Mouse (Mus musculus): ENCODE data around the gene Rab29. TPM values are rescaled to one million over a fixed set of nuclear protein-coding genes. Genes with fewer than 3 reads are reported as not detected.

The Rab29 gene
- polyA plus RNA-seq, 1 experiment from 2014 or later, result 11.7 TPM

GRCm38 (mm10) chr1:131830561-131830960 is 36.5 kb upstream of the Rab29 start:
- peaks cover 57% of the 10 kb centered on the region for H3K4me1 ChIP-seq
- no peak overlapping the region for H3K27ac ChIP-seq (replicated peaks)
- peaks cover 56% of the 10 kb centered on the region for H3K36me3 ChIP-seq (replicated peaks)
- no peak for DNase-seq (ENCODE audit: low spot score)
- H3K4me3 ChIP-seq, result no peak overlapping the region
- WGBS, result 91% methylated on average over 15 of the region's 15 CpGs
- H3K27me3 ChIP-seq (replicated peaks; ENCODE audit: low read depth, poor library complexity, severe bottlenecking), result peaks cover 7% of the 10 kb centered on the region; the same call in 1 of the 2 replicates
- no peaks in the 10 kb centered on the region for H3K9me3 ChIP-seq

GRCm38 (mm10) chr1:131830971-131831641 is 35.9 kb upstream of the Rab29 start:
- H3K27me3 ChIP-seq (replicated peaks; ENCODE audit: low read depth, poor library complexity, severe bottlenecking), result peaks cover 7% of the 10 kb centered on the region; the same call in 1 of the 2 replicates
- no peak overlapping the region for H3K27ac ChIP-seq (replicated peaks)
- H3K4me3 ChIP-seq, result no peak overlapping the region
- 78% methylated on average over 8 of the region's 8 CpGs for WGBS
- H3K36me3 ChIP-seq (replicated peaks), result peaks cover 56% of the 10 kb centered on the region
- no peaks in the 10 kb centered on the region for H3K9me3 ChIP-seq
- DNase-seq (ENCODE audit: low spot score), result no peak
- H3K4me1 ChIP-seq, result peaks cover 57% of the 10 kb centered on the region

GRCm38 (mm10) chr1:131837035-131837434 is 30.0 kb upstream of the Rab29 start:
- Histone ChIP-seq H3K36me3 (replicated peaks) (peaks cover 70% of the 10 kb centered on the region), H3K9me3 (no peaks in the 10 kb centered on the region), H3K27ac (replicated peaks) (no peak overlapping the region), H3K4me1 (peaks cover 23% of the 10 kb centered on the region; the same call in 1 of the 2 replicates), H3K4me3 (no peak overlapping the region), H3K27me3 (replicated peaks; ENCODE audit: low read depth, poor library complexity, severe bottlenecking) (no peaks in the 10 kb centered on the region)
- no peak for DNase-seq (ENCODE audit: low spot score)
- WGBS, result 84% methylated on average over 3 of the region's 3 CpGs

- WGBS, result 76% methylated on average over 5 of the region's 5 CpGs
- no peaks in the 10 kb centered on the region for H3K9me3 ChIP-seq
- DNase-seq (ENCODE audit: low spot score), result no peak
- no peaks in the 10 kb centered on the region for H3K27me3 ChIP-seq (replicated peaks; ENCODE audit: low read depth, poor library complexity, severe bottlenecking)
- H3K36me3 ChIP-seq (replicated peaks), result peaks cover 70% of the 10 kb centered on the region
- H3K4me1 ChIP-seq, result peaks cover 14% of the 10 kb centered on the region; the same call in 1 of the 2 replicates
- no peak overlapping the region for H3K4me3 ChIP-seq
- no peak overlapping the region for H3K27ac ChIP-seq (replicated peaks)
These were observed 28.5 kb upstream of the Rab29 start for GRCm38 (mm10) chr1:131838542-131838941.

- DNase-seq (ENCODE audit: low spot score), result no peak
- peaks cover 70% of the 10 kb centered on the region for H3K36me3 ChIP-seq (replicated peaks)
These were observed 27.7 kb upstream of the Rab29 start for GRCm38 (mm10) chr1:131839279-131839678.

GRCm38 (mm10) chr1:131842221-131842620 is 24.8 kb upstream of the Rab29 start:
- H3K36me3 ChIP-seq (replicated peaks), result peaks cover 87% of the 10 kb centered on the region
- WGBS, result 81% methylated on average over 4 of the region's 4 CpGs
- no peak overlapping the region for H3K4me3 ChIP-seq

More at GRCm38 (mm10) chr1:131839279-131839678, 27.7 kb upstream of the Rab29 start:
- Histone ChIP-seq H3K27ac (replicated peaks) (no peak overlapping the region), H3K9me3 (no peaks in the 10 kb centered on the region), H3K27me3 (replicated peaks; ENCODE audit: low read depth, poor library complexity, severe bottlenecking) (no peaks in the 10 kb centered on the region), H3K4me3 (no peak overlapping the region), H3K4me1 (peaks cover 6% of the 10 kb centered on the region; the same call in 1 of the 2 replicates)
- 63% methylated on average over 2 of the region's 2 CpGs for WGBS

GRCm38 (mm10) chr1:131843758-131844157 is 23.3 kb upstream of the Rab29 start:
- Histone ChIP-seq H3K4me3 (no peak overlapping the region), H3K27ac (replicated peaks) (no peak overlapping the region), H3K36me3 (replicated peaks) (peaks cover 92% of the 10 kb centered on the region), H3K9me3 (no peaks in the 10 kb centered on the region), H3K27me3 (replicated peaks; ENCODE audit: low read depth, poor library complexity, severe bottlenecking) (no peaks in the 10 kb centered on the region), H3K4me1 (0 out of 2 replicates have a peak, but pooled peaks cover 3% of the 10 kb centered on the region)
- no peak for DNase-seq (ENCODE audit: low spot score)
- WGBS, result 95% methylated on average over 10 of the region's 10 CpGs

More at GRCm38 (mm10) chr1:131842221-131842620, 24.8 kb upstream of the Rab29 start:
- Histone ChIP-seq H3K9me3 (no peaks in the 10 kb centered on the region), H3K27me3 (replicated peaks; ENCODE audit: low read depth, poor library complexity, severe bottlenecking) (no peaks in the 10 kb centered on the region), H3K4me1 (0 out of 2 replicates have a peak, but pooled peaks cover 3% of the 10 kb centered on the region), H3K27ac (replicated peaks) (no peak overlapping the region)
- no peak for DNase-seq (ENCODE audit: low spot score)

- no peaks in the 10 kb centered on the region for H3K4me1 ChIP-seq
- H3K27me3 ChIP-seq (replicated peaks; ENCODE audit: low read depth, poor library complexity, severe bottlenecking), result no peaks in the 10 kb centered on the region
- no peak for DNase-seq (ENCODE audit: low spot score)
- WGBS, result 65% methylated on average over 8 of the region's 8 CpGs
- H3K4me3 ChIP-seq, result no peak overlapping the region
- peaks cover 81% of the 10 kb centered on the region for H3K36me3 ChIP-seq (replicated peaks)
- H3K9me3 ChIP-seq, result no peaks in the 10 kb centered on the region
- no peak overlapping the region for H3K27ac ChIP-seq (replicated peaks)
These were observed 22.1 kb upstream of the Rab29 start for GRCm38 (mm10) chr1:131844883-131845282.

GRCm38 (mm10) chr1:131846255-131846654 is 20.8 kb upstream of the Rab29 start:
- Histone ChIP-seq H3K27ac (replicated peaks) (no peak overlapping the region), H3K36me3 (replicated peaks) (peaks cover 67% of the 10 kb centered on the region), H3K4me1 (no peaks in the 10 kb centered on the region), H3K4me3 (no peak overlapping the region), H3K27me3 (replicated peaks; ENCODE audit: low read depth, poor library complexity, severe bottlenecking) (no peaks in the 10 kb centered on the region), H3K9me3 (no peaks in the 10 kb centered on the region)
- WGBS, result 73% methylated on average over 5 of the region's 5 CpGs
- DNase-seq (ENCODE audit: low spot score), result peak; percentile 29

- no peaks in the 10 kb centered on the region for H3K4me1 ChIP-seq
- whole genome bisulfite sequencing, result 81% methylated on average over 4 of the region's 4 CpGs
- DNase-seq (ENCODE audit: low spot score), result no peak
These were observed 5.2 kb upstream of the Rab29 start for GRCm38 (mm10) chr1:131861811-131862210.

GRCm38 (mm10) chr1:131865596-131865995 is 1.4 kb upstream of the Rab29 start:
- DNase-seq (ENCODE audit: low spot score), result no peak
- Histone ChIP-seq H3K27ac (replicated peaks) (no peak overlapping the region), H3K9me3 (no peaks in the 10 kb centered on the region), H3K4me3 (no peak overlapping the region), H3K36me3 (replicated peaks) (no peaks in the 10 kb centered on the region), H3K4me1 (peaks cover 7% of the 10 kb centered on the region), H3K27me3 (replicated peaks; ENCODE audit: low read depth, poor library complexity, severe bottlenecking) (peaks cover 18% of the 10 kb centered on the region)
- 79% methylated on average over 5 of the region's 5 CpGs for WGBS

More at GRCm38 (mm10) chr1:131861811-131862210, 5.2 kb upstream of the Rab29 start:
- Histone ChIP-seq H3K9me3 (no peaks in the 10 kb centered on the region), H3K27ac (replicated peaks) (no peak overlapping the region), H3K4me3 (no peak overlapping the region), H3K27me3 (replicated peaks; ENCODE audit: low read depth, poor library complexity, severe bottlenecking) (no peaks in the 10 kb centered on the region), H3K36me3 (replicated peaks) (no peaks in the 10 kb centered on the region)

GRCm38 (mm10) chr1:131866304-131866999 is 572 bp upstream of the Rab29 start:
- H3K36me3 ChIP-seq (replicated peaks), result no peaks in the 10 kb centered on the region
- peaks cover 7% of the 10 kb centered on the region for H3K4me1 ChIP-seq
- 77% methylated on average over 6 of the region's 6 CpGs for WGBS
- peak overlapping the region; percentile 73 for H3K4me3 ChIP-seq
- H3K27ac ChIP-seq (replicated peaks), result no peak overlapping the region
- no peaks in the 10 kb centered on the region for H3K9me3 ChIP-seq
- H3K27me3 ChIP-seq (replicated peaks; ENCODE audit: low read depth, poor library complexity, severe bottlenecking), result peaks cover 18% of the 10 kb centered on the region
- no peak for DNase-seq (ENCODE audit: low spot score)

GRCm38 (mm10) chr1:131867946-131868290 is 894 bp downstream of the Rab29 start:
- Histone ChIP-seq H3K4me1 (peaks cover 7% of the 10 kb centered on the region), H3K9me3 (no peaks in the 10 kb centered on the region), H3K27me3 (replicated peaks; ENCODE audit: low read depth, poor library complexity, severe bottlenecking) (peaks cover 18% of the 10 kb centered on the region), H3K36me3 (replicated peaks) (no peaks in the 10 kb centered on the region), H3K27ac (replicated peaks) (peak overlapping the region; percentile 73), H3K4me3 (peak overlapping the region; percentile 73)
- DNase-seq (ENCODE audit: low spot score), result no peak
- 26% methylated on average over 10 of the region's 10 CpGs for WGBS

Data from embryonic facial prominence, embryonic 10.5 days (tissue).